ENCODE assay signal across 10 mouse cellular contexts in the genomic region with DNA sequence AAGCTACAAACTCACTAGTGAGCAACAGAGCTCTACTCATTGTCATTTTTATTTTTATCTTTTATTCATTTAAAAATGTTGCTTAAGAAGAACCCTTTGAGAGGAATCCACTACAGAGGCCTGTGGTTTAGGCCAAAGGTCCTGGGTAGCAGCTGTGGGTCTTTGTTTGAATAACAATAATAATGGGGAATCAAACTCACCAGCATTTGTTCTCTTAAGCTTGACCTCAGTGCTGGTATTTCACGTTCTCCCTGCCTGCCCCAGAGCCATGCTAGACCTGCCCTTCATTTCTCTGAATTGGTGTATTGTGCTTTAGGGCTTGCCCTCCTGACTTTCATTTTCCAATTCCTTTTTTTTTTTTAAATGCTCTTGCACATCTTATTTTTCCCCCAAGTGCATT.
"Had no signal": no experiment of that assay in that cellular context is flagged by ENCODE, and none has a peak within 500 bp of the region (broad histone marks: within the 10 kb centered on the region; RNA-seq: fewer than 3 reads in every experiment).

No protein-coding gene starts in this region.

- H3K4me2 ChIP-seq: limb, embryonic 13.5 days; neural tube, embryonic 12.5 days had no signal

- DNase-seq: kidney, adult 18-20 months; kidney, postnatal 10 days; left cerebral cortex, postnatal 4 days; lung, adult 18-20 months; right cerebral cortex, postnatal 25 days; thymus, postnatal 14 days had no signal

- H3K36me3 ChIP-seq: limb, embryonic 13.5 days; neural tube, embryonic 12.5 days had no signal

- H3K4me3 ChIP-seq: limb, embryonic 13.5 days; neural tube, embryonic 12.5 days had no signal

- H3K4me1 ChIP-seq: limb, embryonic 13.5 days; neural tube, embryonic 12.5 days had no signal

- H3K9me3 ChIP-seq: limb, embryonic 13.5 days; neural tube, embryonic 12.5 days had no signal

- H3K9ac ChIP-seq: limb, embryonic 13.5 days; liver, embryonic 14.5 days; neural tube, embryonic 12.5 days had no signal

- H3K27ac ChIP-seq: limb, embryonic 13.5 days; liver, embryonic 14.5 days; neural tube, embryonic 12.5 days; stomach, postnatal 0 days had no signal

- H3K27me3 ChIP-seq: limb, embryonic 13.5 days; neural tube, embryonic 12.5 days had no signal
